Mouse (Mus musculus) naive thymus-derived CD4-positive, alpha-beta T cell, adult 5 months (primary cell): ENCODE measurements around the gene Ttc33. TPM values are rescaled to one million over a fixed set of nuclear protein-coding genes. Genes with fewer than 3 reads are reported as not detected.

Experiments
- polyA plus RNA-seq: library from polyadenylated mRNA; unstranded; fragments of 100-300 nt; shearing (Covaris generic); gene quantifications from one replicate; pipeline ENCODE4 v1.2.1, GENCODE M21; 2017

Ttc33 gene
- polyA plus RNA-seq = 30.5 TPM

GRCm38 (mm10) chr15:5185366-5186292 lies at the start of gene Ttc33:
Gene Ttc33, plus strand, starts transcription at chr15:5185525.

GRCm38 (mm10) chr15:5143361-5144020 lies 41.8 kb upstream of the Ttc33 start, which contains the start of gene Prkaa1:
Gene Prkaa1, plus strand, starts transcription at chr15:5143861.

DNA sequence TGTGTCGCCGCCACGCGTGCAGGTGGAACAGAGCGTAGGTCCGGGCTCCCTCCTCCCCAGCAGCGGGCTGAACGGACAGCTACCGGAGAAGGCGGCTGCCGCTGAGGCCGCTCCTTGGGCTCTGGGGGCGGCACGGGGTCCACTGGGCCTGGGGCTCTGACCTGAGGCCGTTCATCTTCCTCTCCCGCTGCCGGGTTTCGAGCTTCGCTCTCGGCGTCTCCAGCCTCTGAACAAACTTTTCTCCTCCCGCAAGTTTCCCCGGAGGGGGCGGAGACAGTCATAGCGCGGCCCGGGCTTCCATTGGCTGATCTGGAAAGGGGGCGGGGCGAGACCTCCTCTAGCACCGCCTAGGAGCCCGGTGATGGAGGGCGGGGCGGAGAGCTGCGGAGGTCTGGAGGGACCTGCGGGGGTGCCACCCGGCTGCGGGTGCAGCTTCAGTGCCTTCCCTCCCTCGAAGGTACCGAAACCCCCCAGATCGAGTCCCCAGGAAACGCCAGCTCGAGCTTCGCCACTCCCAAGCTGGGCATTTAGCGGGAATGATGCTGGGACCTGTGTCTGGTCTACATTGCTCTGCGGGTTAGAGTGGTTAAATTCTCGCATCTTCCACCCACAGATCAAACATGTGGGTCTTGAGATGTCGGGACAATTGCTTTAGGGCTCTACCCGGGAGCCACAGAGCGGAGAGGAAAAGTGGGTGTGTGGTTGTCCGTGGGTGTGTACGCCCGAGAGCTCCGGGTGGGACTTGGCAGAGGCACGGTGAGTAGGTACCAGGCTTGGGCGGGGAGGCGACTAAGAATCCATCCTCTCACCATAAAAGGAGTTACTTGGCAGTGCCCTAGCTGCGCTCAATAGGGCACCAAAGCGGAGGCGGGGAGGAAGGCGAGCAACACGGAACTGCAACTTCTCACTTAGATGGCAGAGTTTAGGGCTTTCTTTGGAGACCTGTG lies 58.9 kb downstream of the Ttc33 start, which contains the start of gene Ptger4:
Gene Ptger4, minus strand, starts transcription at position 229 of the 947 bp plus-strand sequence.

Other genes with a start within 250 kb of the Ttc33 start
- gene C7, start 121.8 kb upstream of the Ttc33 start, polyA plus RNA-seq = not detected
- gene Card6, start 77.0 kb upstream of the Ttc33 start, polyA plus RNA-seq = 78.1 TPM
- 1,079 TPM for gene Rpl37, start 68.9 kb upstream of the Ttc33 start, polyA plus RNA-seq
- 29.8 TPM for gene Prkaa1, start 41.7 kb upstream of the Ttc33 start, polyA plus RNA-seq
- gene Ptger4, start 58.7 kb downstream of the Ttc33 start, polyA plus RNA-seq = 44.5 TPM